Mouse (Mus musculus) ES-Bruce4 (cell line): Measurements from ENCODE around the gene Myo1h.

Experiments
- CTCF ChIP-seq: IDR thresholded peaks from one replicate; pipeline ENCODE4 v1.8.1; 2011; ENCODE audit warnings: low read depth, low read length
- POLR2A ChIP-seq: IDR thresholded peaks from one replicate; pipeline ENCODE4 v1.8.1; 2011; ENCODE audit warnings: low read length; ENCODE audit not compliant: insufficient read depth

- no peak for TF ChIP-seq CTCF
- no peak for TF ChIP-seq POLR2A
These were observed 70.6 kb downstream of the Myo1h start for GRCm38 (mm10) chr5:114359586-114359985.
